Mouse (Mus musculus) cerebellum, adult 11 months (tissue): Measurements from ENCODE around the gene Elk4.

Experiments used
- DNase-seq: peaks from one replicate; pipeline ENCODE4 v3.0.0; 2022

Elk4 gene

GRCm38 (mm10) chr1:132067261-132068255 is 60.2 kb downstream of the Elk4 start, which contains the start of gene Mfsd4a:
Gene Mfsd4a (minus strand): TSS chr1:132068062.
- peak; percentile 74 for DNase-seq

GRCm38 (mm10) chr1:132069436-132069835 is 62.0 kb downstream of the Elk4 start:
- no peak for DNase-seq

GRCm38 (mm10) chr1:132070659-132071058 is 63.3 kb downstream of the Elk4 start:
- no peak for DNase-seq

GRCm38 (mm10) chr1:132075576-132075975 is 68.2 kb downstream of the Elk4 start:
- DNase-seq, result no peak

- DNase-seq, result no peak
Observed at GRCm38 (mm10) chr1:132078413-132078812, 71.0 kb downstream of the Elk4 start.
